Mouse (Mus musculus) kidney, adult 2 months (tissue): ENCODE data around the gene Clcn1. TPM values are rescaled to one million over a fixed set of nuclear protein-coding genes. Genes with fewer than 3 reads are reported as not detected.

ENCODE experiments used
- DNase-seq: peaks from one replicate; pipeline ENCODE4 v3.0.0; 2021
- H3K27ac ChIP-seq: fragments of 200-500 bp; 2 replicates; pipeline ENCODE4 v1.5.1; 2012; ENCODE audit warnings: low read depth, low read length, control low read depth, inconsistent platforms; ENCODE audit not compliant: insufficient read depth
- H3K27me3 ChIP-seq: fragments of 200-500 bp; replicated peaks from 2 replicates; pipeline ENCODE4 v1.6.1; 2012; ENCODE audit warnings: mild to moderate bottlenecking, moderate library complexity, low read length, inconsistent platforms; ENCODE audit not compliant: control insufficient read depth, insufficient read depth
- H3K36me3 ChIP-seq: fragments of 200-500 bp; 2 replicates; pipeline ENCODE4 v1.6.1; 2012; ENCODE audit warnings: mild to moderate bottlenecking, moderate library complexity, low read length, inconsistent platforms; ENCODE audit not compliant: control insufficient read depth, insufficient read depth
- H3K4me1 ChIP-seq: fragments of 200-500 bp; 2 replicates; pipeline ENCODE4 v1.6.1; 2011; ENCODE audit warnings: low read length; ENCODE audit not compliant: control insufficient read depth, insufficient read depth
- H3K4me3 ChIP-seq: fragments of 200-500 bp; 2 replicates; pipeline ENCODE4 v1.5.1; 2011; ENCODE audit warnings: mild to moderate bottlenecking, low read depth, low read length, control low read depth; ENCODE audit not compliant: insufficient read depth
- CTCF ChIP-seq: fragments of 200-500 bp; conservative IDR thresholded peaks from 2 replicates; pipeline ENCODE4 v1.5.1; 2011; ENCODE audit warnings: low read depth, mild to moderate bottlenecking, control low read depth, low read length, moderate library complexity, mixed read lengths; ENCODE audit not compliant: insufficient read depth, insufficient read length
- POLR2A ChIP-seq: fragments of 200-500 bp; IDR thresholded peaks from one replicate; pipeline ENCODE4 v1.6.1; 2011; ENCODE audit warnings: low read depth, low read length, control low read depth
- WGBS: fragments of 180-500 bp; shearing (Covaris S2); methylation state at CpG from one replicate; pipeline ENCODE4 v1.1.7; 2018; 5-methylcytosine and 5-hydroxymethylcytosine counted together
- polyA plus RNA-seq: library from polyadenylated mRNA; depleted of rRNA; stranded (reverse); fragments of >200 nt; gene quantifications from 2 replicates; pipeline ENCODE4 v1.2.3, GENCODE M21; 2012

The Clcn1 gene
- polyA plus RNA-seq, 1 experiment: 0.86 TPM

- Histone ChIP-seq H3K4me3 (no peak overlapping the region), H3K27ac (no peak overlapping the region), H3K36me3 (no peaks in the 10 kb centered on the region; the same call in 1 of the 2 replicates), H3K4me1 (no peaks in the 10 kb centered on the region; the same call in 1 of the 2 replicates), H3K27me3 (no peaks in the 10 kb centered on the region)
- no peak for DNase-seq
- no peak for TF ChIP-seq CTCF
- no peak for TF ChIP-seq POLR2A
- 95% methylated on average over 2 of the region's 2 CpGs for WGBS
These were observed 33.4 kb upstream of the Clcn1 start for GRCm38 (mm10) chr6:42253103-42253502.

GRCm38 (mm10) chr6:42257303-42257863, 29.1 kb upstream of the Clcn1 start:
- peak; percentile 78 for DNase-seq
- 17% methylated on average over 11 of the region's 11 CpGs for WGBS
- TF ChIP-seq CTCF (peak; percentile 87), POLR2A (no peak)
- peaks cover 2% of the 10 kb centered on the region; the same call in 1 of the 2 replicates for H3K4me1 ChIP-seq
- no peak overlapping the region for H3K27ac ChIP-seq
- no peaks in the 10 kb centered on the region for H3K27me3 ChIP-seq
- H3K36me3 ChIP-seq: no peaks in the 10 kb centered on the region
- no peak overlapping the region for H3K4me3 ChIP-seq

GRCm38 (mm10) chr6:42260430-42260829, 26.1 kb upstream of the Clcn1 start:
- Histone ChIP-seq H3K27ac (no peak overlapping the region), H3K36me3 (no peaks in the 10 kb centered on the region), H3K4me3 (no peak overlapping the region), H3K4me1 (peaks cover 2% of the 10 kb centered on the region; the same call in 1 of the 2 replicates), H3K27me3 (no peaks in the 10 kb centered on the region)
- TF ChIP-seq CTCF (no peak), POLR2A (no peak)
- 54% methylated on average over 6 of the region's 6 CpGs for WGBS
- no peak for DNase-seq

GRCm38 (mm10) chr6:42261524-42262170, 24.8 kb upstream of the Clcn1 start, which contains the start of gene Tmem139:
Tmem139 (plus strand) TSS chr6:42261970.
- DNase-seq: peak; percentile 88
- peak within 1 kb of the TSS; percentile 34 for H3K4me3 ChIP-seq
- H3K36me3 ChIP-seq: no peaks in the 10 kb centered on the region
- peak within 1 kb of the TSS; percentile 62 for H3K27ac ChIP-seq
- TF ChIP-seq CTCF: no peak
- no peak for TF ChIP-seq POLR2A
- 12% methylated on average over 20 of the region's 20 CpGs for WGBS
- H3K4me1 ChIP-seq: peaks cover 2% of the 10 kb centered on the region; the same call in 1 of the 2 replicates
- H3K27me3 ChIP-seq: no peaks in the 10 kb centered on the region

GRCm38 (mm10) chr6:42264626-42265312, 21.7 kb upstream of the Clcn1 start, which contains the start of gene Casp2:
Casp2 (plus strand) TSS chr6:42264985.
- TF ChIP-seq POLR2A (peak; percentile 21), CTCF (peak; percentile 96)
- peaks cover 2% of the 10 kb centered on the region; the same call in 1 of the 2 replicates for H3K4me1 ChIP-seq
- peaks cover 5% of the 10 kb centered on the region; the same call in 1 of the 2 replicates for H3K36me3 ChIP-seq
- peak within 1 kb of the TSS; percentile 63 for H3K27ac ChIP-seq
- H3K27me3 ChIP-seq: no peaks in the 10 kb centered on the region
- WGBS: under 1% methylated on average over 49 of the region's 51 CpGs
- peak within 1 kb of the TSS; percentile 70 for H3K4me3 ChIP-seq
- peak; percentile 99 for DNase-seq

GRCm38 (mm10) chr6:42265391-42266330, 20.8 kb upstream of the Clcn1 start:
- H3K4me3 ChIP-seq: peak overlapping the region; percentile 70
- H3K27me3 ChIP-seq: no peaks in the 10 kb centered on the region
- peaks cover 8% of the 10 kb centered on the region for H3K36me3 ChIP-seq
- WGBS: under 1% methylated on average over 21 of the region's 21 CpGs
- TF ChIP-seq CTCF (no peak), POLR2A (no peak)
- H3K27ac ChIP-seq: peak overlapping the region; percentile 63
- H3K4me1 ChIP-seq: peaks cover 2% of the 10 kb centered on the region; the same call in 1 of the 2 replicates
- DNase-seq: peak; percentile 19

GRCm38 (mm10) chr6:42270817-42271216, 15.7 kb upstream of the Clcn1 start:
- TF ChIP-seq CTCF (no peak), POLR2A (no peak)
- peaks cover 19% of the 10 kb centered on the region for H3K36me3 ChIP-seq
- H3K4me1 ChIP-seq: no peaks in the 10 kb centered on the region
- DNase-seq: no peak
- no peak overlapping the region for H3K4me3 ChIP-seq
- no peaks in the 10 kb centered on the region for H3K27me3 ChIP-seq
- no peak overlapping the region for H3K27ac ChIP-seq
